10 mouse cellular contexts compared by ENCODE assay signal in genomic region chr5:113461582-113461981, GRCm38 (mm10). TPM values are rescaled to one million over a fixed set of nuclear protein-coding genes. Genes with fewer than 3 reads are reported as not detected.
DNase-seq lines count a peak whose midpoint lies in the region; ATAC-seq lines count a peak whose summit lies in the region.
"Had no signal": no experiment of that assay in that cellular context is flagged by ENCODE, and none has a peak within 500 bp of the region (broad histone marks: within the 10 kb centered on the region; RNA-seq: fewer than 3 reads in every experiment).

No protein-coding gene starts in this region.

- peak overlapping the region; percentile 51 for H3K4me2 ChIP-seq in embryonic facial prominence, embryonic 14.5 days (ENCODE audit: low read depth, low read length)
- H3K4me2 ChIP-seq in hindbrain, embryonic 13.5 days = peak overlapping the region; percentile 51
- H3K4me2 ChIP-seq in neural tube, embryonic 12.5 days (replicated peaks) = peak overlapping the region; percentile 52

- H3K36me3 ChIP-seq in embryonic facial prominence, embryonic 14.5 days (ENCODE audit: control insufficient read depth, insufficient read depth, low read length) = no peaks in the 10 kb centered on the region
- no peaks in the 10 kb centered on the region for H3K36me3 ChIP-seq in hindbrain, embryonic 13.5 days
- H3K36me3 ChIP-seq in neural tube, embryonic 12.5 days = no peaks in the 10 kb centered on the region

- H3K27me3 ChIP-seq in embryonic facial prominence, embryonic 14.5 days (replicated peaks; ENCODE audit: control insufficient read depth, insufficient read depth, low read length) = peaks cover 24% of the 10 kb centered on the region
- peaks cover 33% of the 10 kb centered on the region; the same call in 1 of the 2 replicates for H3K27me3 ChIP-seq in hindbrain, embryonic 13.5 days
- peaks cover 12% of the 10 kb centered on the region for H3K27me3 ChIP-seq in neural tube, embryonic 12.5 days (replicated peaks)

- no peak for ATAC-seq in embryonic facial prominence, embryonic 14.5 days (ENCODE audit: low read depth)
- no peak; the same call in 1 of the 2 replicates for ATAC-seq in hindbrain, embryonic 13.5 days (ENCODE audit: low FRiP score)
- ATAC-seq in neural tube, embryonic 12.5 days (ENCODE audit: low FRiP score, low read depth) = no peak

- H3K9me3 ChIP-seq in embryonic facial prominence, embryonic 14.5 days (ENCODE audit: control insufficient read depth, low read length) = peaks cover 6% of the 10 kb centered on the region; the same call in 1 of the 2 replicates
- no peaks in the 10 kb centered on the region for H3K9me3 ChIP-seq in hindbrain, embryonic 13.5 days
- H3K9me3 ChIP-seq in neural tube, embryonic 12.5 days = no peaks in the 10 kb centered on the region

- WGBS in embryonic facial prominence, embryonic 14.5 days = 14% methylated on average over 16 of the region's 16 CpGs
- 8% methylated on average over 16 of the region's 16 CpGs for WGBS in hindbrain, embryonic 13.5 days
- WGBS in neural tube, embryonic 12.5 days = 15% methylated on average over 16 of the region's 16 CpGs

- no peak overlapping the region for H3K27ac ChIP-seq in embryonic facial prominence, embryonic 14.5 days (replicated peaks; ENCODE audit: low read depth, low read length)
- peak overlapping the region; percentile 50 for H3K27ac ChIP-seq in hindbrain, embryonic 13.5 days
- no peak overlapping the region for H3K27ac ChIP-seq in neural tube, embryonic 12.5 days

- peak overlapping the region; percentile 46; the same call in 1 of the 2 replicates for H3K9ac ChIP-seq in embryonic facial prominence, embryonic 14.5 days (ENCODE audit: low read depth, low read length)
- H3K9ac ChIP-seq in hindbrain, embryonic 13.5 days = peak overlapping the region; percentile 49; the same call in 1 of the 2 replicates
- H3K9ac ChIP-seq in neural tube, embryonic 12.5 days = no peak overlapping the region

- DNase-seq in left cerebral cortex, postnatal 25 days (ENCODE audit: low spot score in 2 of 2) = peak; percentile 14 to 15
- no peak for DNase-seq in left cerebral cortex, postnatal 10 days (ENCODE audit: extremely low spot score in 1 of 2, low spot score in 2 of 2)
- no peak for DNase-seq in embryonic facial prominence, embryonic 14.5 days (ENCODE audit: low spot score)
- DNase-seq in gastrocnemius, postnatal 14 days = no peak
- no peak for DNase-seq in gastrocnemius, postnatal 36 days
- DNase-seq: heart, adult 11 months; thymus, postnatal 36 days had no signal

- intact Hi-C loops in left cerebral cortex, postnatal 25 days (cut with DNase I) = loop anchor here (5.0 kb wide), 1 partner anchor 69 kb away; no protein-coding TSS in a partner anchor
- intact Hi-C loops in left cerebral cortex, postnatal 10 days (cut with DNase I) = no loop called here
- intact Hi-C loops in gastrocnemius, postnatal 14 days (cut with DNase I; ENCODE audit: low total_unique reads) = no loop called here
- intact Hi-C loops in gastrocnemius, postnatal 36 days (cut with DNase I) = loop anchor here (5.0 kb wide), 1 partner anchor 111 kb away; no protein-coding TSS in a partner anchor

- peaks cover 10% of the 10 kb centered on the region for H3K4me1 ChIP-seq in embryonic facial prominence, embryonic 14.5 days (ENCODE audit: control insufficient read depth, insufficient read depth, low read length)
- peaks cover 46% of the 10 kb centered on the region for H3K4me1 ChIP-seq in hindbrain, embryonic 13.5 days (replicated peaks)
- peaks cover 11% of the 10 kb centered on the region for H3K4me1 ChIP-seq in neural tube, embryonic 12.5 days
- H3K4me1 ChIP-seq: megakaryocyte, embryonic 14.5 days had no signal

- H3K4me3 ChIP-seq in embryonic facial prominence, embryonic 14.5 days (ENCODE audit: low read depth, low read length) = peak overlapping the region; percentile 10
- peak overlapping the region; percentile 23 for H3K4me3 ChIP-seq in hindbrain, embryonic 13.5 days
- H3K4me3 ChIP-seq in neural tube, embryonic 12.5 days = no peak overlapping the region
- H3K4me3 ChIP-seq: megakaryocyte, embryonic 14.5 days had no signal

RNA-seq across cellular contexts. Expression of gene Wscd2, which starts 28.6 kb away (rescaled TPM):
- 10 to 100 TPM; 56.0 to 67.5 TPM for total RNA-seq in left cerebral cortex, postnatal 25 days (2021)
- total RNA-seq in left cerebral cortex, postnatal 10 days (2021) = 10 to 100 TPM; 57.3 to 60.8 TPM
- 6.4 and 8.7 TPM in 2 replicates for polyA plus RNA-seq in embryonic facial prominence, embryonic 14.5 days (2014; fragmentation: Nextera tagmentation; extraction: Ambion mirVana)
- polyA plus RNA-seq in hindbrain, embryonic 13.5 days (2015; fragmentation: Nextera tagmentation; extraction: Ambion mirVana) = 9.8 and 10.4 TPM in 2 replicates
- 16.5 and 19.2 TPM in 2 replicates for polyA plus RNA-seq in neural tube, embryonic 12.5 days (2016; fragmentation: Nextera tagmentation; extraction: Ambion mirVana)
- under 1 TPM; 0.44 to 0.72 TPM for total RNA-seq in gastrocnemius, postnatal 14 days (2021)
- total RNA-seq in gastrocnemius, postnatal 36 days (2021) = under 1 TPM; 0.23 to 0.30 TPM

Comparison
In these comparisons a context has a peak if more than half of its experiments do, and no peak if none do; other contexts are left out.
1. DNase-seq: peak in left cerebral cortex, postnatal 25 days (2 of 2); none in left cerebral cortex, postnatal 10 days (0 of 2), embryonic facial prominence, embryonic 14.5 days (single experiment), gastrocnemius, postnatal 14 days (single experiment) and gastrocnemius, postnatal 36 days (0 of 2).
2. intact Hi-C loops: an anchor here in left cerebral cortex, postnatal 25 days (5.0 kb wide) and gastrocnemius, postnatal 36 days (5.0 kb wide); none called in left cerebral cortex, postnatal 10 days and gastrocnemius, postnatal 14 days.
3. RNA of gene Wscd2, which starts 28.6 kb away (total RNA-seq): 56.0 to 67.5 TPM in left cerebral cortex, postnatal 25 days and 57.3 to 60.8 TPM in left cerebral cortex, postnatal 10 days; 0.44 to 0.72 TPM in gastrocnemius, postnatal 14 days and 0.23 to 0.30 TPM in gastrocnemius, postnatal 36 days; every median in the first group is over 10 times any median in the second.
4. Peak in every context shown above with its lines, with median percentiles within 50 percentile points of each other: H3K4me2 ChIP-seq.